Mouse (Mus musculus) CH12.LX (cell line): ENCODE results near the gene Traf1. TPM values are rescaled to one million over a fixed set of nuclear protein-coding genes. Genes with fewer than 3 reads are reported as not detected.

Experiments used
- DNase-seq: peaks from one replicate; pipeline ENCODE4 v3.0.0-alpha.2; 2013; ENCODE audit errors: extremely low read depth
- H3K27ac ChIP-seq: 2 replicates; pipeline ENCODE4 v1.5.1; 2012; ENCODE audit warnings: low read depth, mild to moderate bottlenecking, control low read depth, moderate library complexity; ENCODE audit not compliant: insufficient read depth
- H3K27me3 ChIP-seq: replicated peaks from 2 replicates; pipeline ENCODE3; 2012; ENCODE audit warnings: inconsistent platforms
- H3K36me3 ChIP-seq, 2 experiments: replicated peaks in 1 of 2; 2 replicates each; pipeline versions ENCODE3 to v1.6.1; 2012; ENCODE audit warnings: inconsistent platforms in 1 of 2, low read length in 1 of 2, mild to moderate bottlenecking in 1 of 2, mixed read lengths in 1 of 2, moderate library complexity in 1 of 2; ENCODE audit not compliant: control insufficient read depth in 1 of 2, insufficient read depth in 1 of 2
- H3K4me1 ChIP-seq, 2 experiments: 2 replicates each; pipeline ENCODE4 v1.6.1; 2012; ENCODE audit warnings: inconsistent platforms in 1 of 2, moderate library complexity in 1 of 2; ENCODE audit not compliant: insufficient read depth in 2 of 2, control insufficient read depth in 1 of 2
- H3K4me2 ChIP-seq: 2 replicates; pipeline ENCODE4 v1.6.1; 2012; ENCODE audit warnings: low read depth, mild to moderate bottlenecking, control low read depth; ENCODE audit not compliant: poor library complexity, insufficient read depth, severe bottlenecking
- H3K4me3 ChIP-seq, 3 experiments: fragments of 150-350 bp in 1 of 3; sonication (generic) in 1 of 3; replicated peaks in 1 of 3; 2 replicates each; pipeline versions ENCODE3 to v1.5.1; 2011 to 2012; ENCODE audit warnings: low read depth in 2 of 3, low read length in 2 of 3, mild to moderate bottlenecking in 2 of 3, moderate library complexity in 2 of 3, control low read depth in 1 of 3, improper control_type of control experiment in 1 of 3, inconsistent platforms in 1 of 3, mixed read lengths in 1 of 3; ENCODE audit not compliant: poor library complexity in 1 of 3
- H3K79me2 ChIP-seq: replicated peaks from 2 replicates; pipeline ENCODE4 v1.6.1; 2012; ENCODE audit warnings: mild to moderate bottlenecking, moderate library complexity; ENCODE audit not compliant: control insufficient read depth, poor library complexity, insufficient read depth, severe bottlenecking; ENCODE audit errors: extremely low read depth
- H3K9ac ChIP-seq: 2 replicates; pipeline ENCODE4 v1.6.1; 2012; ENCODE audit warnings: low read depth, mild to moderate bottlenecking, control low read depth, moderate library complexity; ENCODE audit not compliant: insufficient read depth
- H3K9me3 ChIP-seq: replicated peaks from 2 replicates; pipeline ENCODE3; 2012; ENCODE audit warnings: low read length, inconsistent platforms, mixed read lengths
- ELF1 ChIP-seq: IDR thresholded peaks from 2 replicates; pipeline ENCODE4 v1.6.1; 2014; ENCODE audit warnings: low read depth, mild to moderate bottlenecking, inconsistent platforms, low read length, improper control_type of control experiment
- EP300 ChIP-seq: IDR thresholded peaks from 2 replicates; pipeline ENCODE4 v1.6.1; 2011; ENCODE audit warnings: low read length, improper control_type of control experiment
- GABPA ChIP-seq: IDR thresholded peaks from 2 replicates; pipeline ENCODE4 v1.6.1; 2012; ENCODE audit warnings: low read depth, low read length, improper control_type of control experiment, inconsistent platforms; ENCODE audit not compliant: insufficient replicate concordance
- HCFC1 ChIP-seq: IDR thresholded peaks from 2 replicates; pipeline ENCODE4 v1.6.1; 2012; ENCODE audit warnings: low read depth, mild to moderate bottlenecking, inconsistent platforms, low read length, improper control_type of control experiment
- IRF4 ChIP-seq: IDR thresholded peaks from 2 replicates; pipeline ENCODE4 v1.6.1; 2014; ENCODE audit warnings: low read depth, mild to moderate bottlenecking, inconsistent platforms, low read length, improper control_type of control experiment
- KAT2A ChIP-seq: IDR thresholded peaks from 2 replicates; pipeline ENCODE4 v1.6.1; 2012; ENCODE audit warnings: low read length, improper control_type of control experiment, inconsistent platforms; ENCODE audit not compliant: insufficient replicate concordance
- MAFK ChIP-seq: IDR thresholded peaks from 2 replicates; pipeline ENCODE4 v1.6.1; 2011; ENCODE audit warnings: low read length, improper control_type of control experiment; ENCODE audit not compliant: insufficient replicate concordance
- MAZ ChIP-seq: IDR thresholded peaks from 2 replicates; pipeline ENCODE4 v1.6.1; 2012; ENCODE audit warnings: low read depth, mild to moderate bottlenecking, inconsistent platforms, low read length, improper control_type of control experiment, moderate library complexity
- MEF2A ChIP-seq: IDR thresholded peaks from 2 replicates; pipeline ENCODE4 v1.6.1; 2014; ENCODE audit warnings: low read depth, mild to moderate bottlenecking, inconsistent platforms, low read length, improper control_type of control experiment, borderline replicate concordance
- MXI1 ChIP-seq: IDR thresholded peaks from 2 replicates; pipeline ENCODE4 v1.6.1; 2011; ENCODE audit warnings: mild to moderate bottlenecking, low read depth, low read length, improper control_type of control experiment
- NELFE ChIP-seq: IDR thresholded peaks from 2 replicates; pipeline ENCODE4 v1.6.1; 2011; ENCODE audit warnings: low read depth, low read length, improper control_type of control experiment
- POLR2A ChIP-seq: IDR thresholded peaks from 2 replicates; pipeline ENCODE4 v1.6.1; 2011; ENCODE audit warnings: low read depth, mild to moderate bottlenecking, improper control_type of control experiment, low read length
- RCOR1 ChIP-seq: conservative IDR thresholded peaks from 2 replicates; pipeline ENCODE4 v1.6.1; 2012; ENCODE audit warnings: low read depth, mild to moderate bottlenecking, inconsistent platforms, low read length, improper control_type of control experiment
- TBP ChIP-seq: conservative IDR thresholded peaks from 2 replicates; pipeline ENCODE4 v1.6.1; 2011; ENCODE audit warnings: low read depth, low read length, improper control_type of control experiment
- TCF12 ChIP-seq: IDR thresholded peaks from 2 replicates; pipeline ENCODE4 v1.6.1; 2014; ENCODE audit warnings: low read depth, mild to moderate bottlenecking, inconsistent platforms, low read length, improper control_type of control experiment
- USF2 ChIP-seq: conservative IDR thresholded peaks from 2 replicates; pipeline ENCODE4 v1.6.1; 2011; ENCODE audit warnings: low read depth, low read length, improper control_type of control experiment
- ZC3H11A ChIP-seq: IDR thresholded peaks from 2 replicates; pipeline ENCODE4 v1.6.1; 2012; ENCODE audit warnings: low read depth, mild to moderate bottlenecking, inconsistent platforms, low read length, improper control_type of control experiment
- ZKSCAN1 ChIP-seq: IDR thresholded peaks from 2 replicates; pipeline ENCODE4 v1.6.1; 2012; ENCODE audit warnings: low read depth, inconsistent platforms, low read length, improper control_type of control experiment, borderline replicate concordance
- dilution Hi-C: fragments of 300-500 bp; cut with MboI; formaldehyde crosslinking; loops from 2 replicates; pipeline ENCODE4 v1.14.3; 2020; ENCODE audit warnings: low sequenced_read_pairs; ENCODE audit not compliant: extremely low pct_unique_long_range_greater_than_20kb, extremely low pct_ligation_motif_present
- in situ Hi-C: fragments of 300-500 bp; cut with MboI; formaldehyde crosslinking; loops from 3 replicates; pipeline ENCODE4 v1.14.3; 2019; ENCODE audit warnings: low sequenced_read_pairs, low pct_ligation_motif_present, low pct_unique_long_range_greater_than_20kb, mixed read lengths
- polyA plus RNA-seq: library from polyadenylated mRNA; unstranded; fragments of >175 nt; gene quantifications from 2 replicates; pipeline ENCODE4 v1.2.1, GENCODE M21; 2012; ENCODE audit warnings: low read depth; ENCODE audit not compliant: insufficient read length
- total RNA-seq, 2 experiments: library from RNA; depleted of rRNA; stranded (reverse); fragments of 300-350 nt in 1 of 2; fragments of >200 nt in 1 of 2; gene quantifications; 2 replicates each; pipeline ENCODE4 v1.2.3; 2012 to 2014

Traf1 gene
- total and polyA plus RNA-seq, 3 experiments, result 47.9 to 151 (median 66.9) TPM

- dilution Hi-C loops (no loop called here), in situ Hi-C loops (loop anchor here (10.0 kb wide), 3 partner anchors 46 to 166 kb away; partner anchors contain the start of genes AI182371, Cntrl, Phf19 and Rabepk)
- H3K9me3 ChIP-seq, result peaks cover 4% of the 10 kb centered on the region
- H3K27ac ChIP-seq, result peak overlapping the region; percentile 97
- DNase-seq, result no peak
- peaks cover 17 to 75% of the 10 kb centered on the region in 2 experiments for H3K4me1 ChIP-seq
- no peaks in the 10 kb centered on the region for H3K27me3 ChIP-seq
- H3K36me3 ChIP-seq, result peaks cover 4 to 11% of the 10 kb centered on the region in 2 experiments
- H3K4me3 ChIP-seq, result peak overlapping the region; percentile 47 to 68 (median 49)
- peak overlapping the region; percentile 74 for H3K4me2 ChIP-seq
- H3K9ac ChIP-seq, result peak overlapping the region; percentile 70
- TF ChIP-seq MAZ (no peak), HCFC1 (no peak), NELFE (no peak), IRF4 (no peak), MAFK (no peak), USF2 (no peak), MXI1 (no peak), MEF2A (no peak), TBP (no peak), TCF12 (no peak)
- TF ChIP-seq, all 38 proteins: peak for 0
- H3K79me2 ChIP-seq, result peaks cover 21% of the 10 kb centered on the region
These were observed 606 bp downstream of the Traf1 start for GRCm38 (mm10) chr2:34960966-34961365.

GRCm38 (mm10) chr2:34960466-34960865, 1.1 kb downstream of the Traf1 start:
- Histone ChIP-seq H3K4me1 (peaks cover 17 to 80% of the 10 kb centered on the region in 2 experiments), H3K36me3 (peaks cover 5 to 16% of the 10 kb centered on the region in 2 experiments), H3K9ac (peak overlapping the region; percentile 70; the same call in 1 of the 2 replicates), H3K27ac (peak overlapping the region; percentile 97; the same call in 1 of the 2 replicates), H3K4me2 (peak overlapping the region; percentile 74), H3K9me3 (peaks cover 4% of the 10 kb centered on the region), H3K79me2 (peaks cover 26% of the 10 kb centered on the region), H3K4me3 (peak overlapping the region; percentile 47 to 68 (median 49)), H3K27me3 (no peaks in the 10 kb centered on the region)
- DNase-seq, result no peak
- TF ChIP-seq POLR2A, result no peak
- TF ChIP-seq ELF1, result no peak
- TF ChIP-seq ZKSCAN1, result no peak
- TF ChIP-seq EP300, result no peak
- no peak for TF ChIP-seq TCF12
- TF ChIP-seq ZC3H11A, result no peak
- no peak for TF ChIP-seq GABPA
- TF ChIP-seq HCFC1, result no peak
- no peak for TF ChIP-seq MXI1
- no peak for TF ChIP-seq RCOR1
- TF ChIP-seq MAZ, result no peak
- TF ChIP-seq KAT2A, result no peak
- in situ Hi-C loops, result loop anchor here (10.0 kb wide), 3 partner anchors 46 to 166 kb away; partner anchors contain the start of genes AI182371, Cntrl, Phf19 and Rabepk
- dilution Hi-C loops, result no loop called here
